Mouse (Mus musculus): Measurements from ENCODE around the gene Sars2.
A peak's percentile ranks its signal among the peaks of the same experiment; 100 is the strongest.

The Sars2 gene

GRCm38 (mm10) chr7:28741709-28742438 lies at the start of gene Sars2, which contains the start of gene Mrps12:
TSS of gene Sars2 (plus strand) at chr7:28741992.
TSS of gene Mrps12 (minus strand) at chr7:28741820.
- peak; percentile 99 for DNase-seq (ENCODE audit: low read depth, low spot score)

- peak; percentile 87 for DNase-seq (ENCODE audit: low read depth, low spot score)
These were observed 49.1 kb upstream of the Sars2 start, which contains the start of gene Fbxo27 for GRCm38 (mm10) chr7:28692545-28693320. TSS of gene Fbxo27 (plus strand) at chr7:28692849.

DNA sequence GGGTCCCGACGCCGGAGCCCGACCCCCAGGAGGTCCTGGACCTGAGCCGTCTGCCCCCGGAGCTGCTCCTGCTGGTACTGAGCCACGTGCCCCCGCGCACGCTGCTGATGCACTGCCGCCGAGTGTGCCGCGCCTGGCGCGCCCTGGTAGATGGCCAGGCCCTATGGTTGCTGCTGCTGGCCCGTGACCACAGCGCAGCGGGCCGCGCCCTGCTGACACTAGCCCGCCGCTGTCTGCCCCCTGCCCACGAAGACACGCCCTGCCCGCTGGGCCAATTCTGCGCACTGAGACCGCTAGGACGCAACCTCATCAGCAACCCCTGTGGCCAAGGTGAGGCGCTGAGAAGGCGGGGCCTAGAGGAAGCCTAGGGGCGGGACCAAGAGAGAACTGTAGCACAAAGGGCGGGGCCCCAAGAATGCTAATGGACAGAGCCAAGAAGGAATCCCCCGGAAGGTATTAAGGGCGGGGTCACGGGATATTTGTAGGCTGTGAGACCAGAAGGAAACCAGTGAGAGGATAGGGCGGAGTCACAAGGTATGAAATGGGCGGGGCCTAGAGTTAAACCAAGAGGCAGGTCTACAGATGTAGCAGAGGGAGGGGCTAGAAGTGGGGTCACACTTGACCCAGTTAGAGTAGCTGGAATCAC lies 48.3 kb upstream of the Sars2 start:
- DNase-seq (ENCODE audit: low read depth, low spot score), result peak; percentile 100

- DNase-seq (ENCODE audit: low read depth, low spot score), result peak; percentile 86
These were observed 47.4 kb upstream of the Sars2 start for GRCm38 (mm10) chr7:28694423-28694822.

DNA sequence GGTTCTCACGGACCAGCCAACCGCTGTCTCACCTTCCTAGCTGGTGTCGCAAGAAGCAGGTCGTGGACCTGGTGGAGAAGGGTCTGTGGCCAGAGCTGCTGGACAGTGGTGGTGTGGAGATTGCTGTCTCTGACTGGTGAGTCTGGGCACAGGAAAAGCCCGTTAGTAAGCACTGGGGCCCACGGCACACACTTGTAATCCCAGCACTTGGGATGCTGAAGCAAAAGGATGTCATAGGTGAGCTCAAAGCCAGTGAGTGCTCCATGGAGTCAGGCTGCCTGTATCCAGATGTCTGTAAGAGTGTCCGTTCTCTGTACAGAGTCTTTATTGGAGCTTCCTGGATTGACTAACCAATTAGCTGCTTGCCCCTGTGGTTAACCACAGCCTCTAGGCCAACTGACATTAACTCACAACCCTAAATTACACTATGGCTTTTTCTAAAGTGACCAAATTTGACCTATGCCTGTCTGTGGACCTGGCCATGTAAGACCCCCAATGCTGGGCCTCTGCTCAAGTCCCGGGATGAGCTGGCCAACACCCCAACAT lies 46.8 kb upstream of the Sars2 start:
- DNase-seq (ENCODE audit: low read depth, low spot score), result no peak

DNA sequence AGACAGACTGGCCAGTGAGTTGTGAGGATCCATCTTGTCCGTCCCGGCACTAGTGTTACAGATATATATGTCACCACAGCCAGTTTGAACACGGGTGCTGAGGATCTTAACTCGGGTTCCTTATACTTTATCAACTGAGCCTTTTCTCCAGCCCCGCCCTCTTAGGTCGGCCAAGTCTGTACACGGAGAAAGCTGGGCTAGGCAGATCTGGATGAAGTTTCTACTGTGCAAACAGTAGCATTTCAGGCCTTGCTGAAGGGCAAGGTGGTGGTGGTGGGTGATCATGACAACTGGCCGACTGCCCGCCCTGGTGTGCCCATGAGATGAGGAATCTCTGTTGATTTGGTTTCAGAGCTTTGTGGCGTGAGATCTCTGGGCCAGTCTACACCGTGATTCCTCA lies 44.5 kb upstream of the Sars2 start:
- no peak for DNase-seq (ENCODE audit: low read depth, low spot score)

DNA sequence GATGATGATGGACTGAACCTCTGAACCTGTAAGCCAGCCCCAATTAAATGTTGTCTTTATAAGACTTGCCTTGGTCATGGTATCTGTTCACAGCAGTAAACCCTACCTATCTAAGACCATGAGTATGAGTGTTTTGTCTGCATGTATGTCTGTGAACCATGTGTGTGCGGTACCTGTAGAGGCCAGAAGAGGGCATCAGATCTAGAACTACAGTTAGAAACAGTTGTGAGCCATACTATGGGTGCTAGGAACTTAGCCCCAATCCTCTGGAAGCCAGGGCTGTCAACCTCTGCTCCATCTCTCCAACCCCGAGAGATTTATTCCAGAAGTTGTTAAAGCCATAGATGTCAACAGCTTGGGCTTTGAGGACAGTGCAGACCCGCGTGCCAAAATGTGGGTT lies 41.5 kb upstream of the Sars2 start:
- peak; percentile 37 for DNase-seq (ENCODE audit: low read depth, low spot score)

DNA sequence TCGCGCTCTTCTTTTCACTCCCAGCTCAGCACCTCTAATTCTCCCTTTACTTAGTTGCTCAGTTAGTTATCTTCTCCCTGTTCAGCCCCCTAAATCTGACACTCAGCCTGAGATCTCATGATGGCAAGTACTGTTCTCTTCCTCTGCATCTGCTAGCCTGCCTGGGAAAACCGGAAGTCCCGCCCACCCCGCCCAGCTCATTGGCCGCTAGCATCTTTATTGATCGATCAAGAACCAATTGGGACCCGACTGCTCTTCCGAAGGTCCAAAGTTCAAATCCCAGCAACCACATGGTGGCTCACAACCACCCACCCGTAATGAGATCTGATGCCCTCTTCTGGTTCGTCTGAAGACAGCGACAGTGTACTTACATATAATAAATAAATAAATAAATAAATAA lies 40.5 kb upstream of the Sars2 start:
- peak; percentile 58 for DNase-seq (ENCODE audit: low read depth, low spot score)

DNA sequence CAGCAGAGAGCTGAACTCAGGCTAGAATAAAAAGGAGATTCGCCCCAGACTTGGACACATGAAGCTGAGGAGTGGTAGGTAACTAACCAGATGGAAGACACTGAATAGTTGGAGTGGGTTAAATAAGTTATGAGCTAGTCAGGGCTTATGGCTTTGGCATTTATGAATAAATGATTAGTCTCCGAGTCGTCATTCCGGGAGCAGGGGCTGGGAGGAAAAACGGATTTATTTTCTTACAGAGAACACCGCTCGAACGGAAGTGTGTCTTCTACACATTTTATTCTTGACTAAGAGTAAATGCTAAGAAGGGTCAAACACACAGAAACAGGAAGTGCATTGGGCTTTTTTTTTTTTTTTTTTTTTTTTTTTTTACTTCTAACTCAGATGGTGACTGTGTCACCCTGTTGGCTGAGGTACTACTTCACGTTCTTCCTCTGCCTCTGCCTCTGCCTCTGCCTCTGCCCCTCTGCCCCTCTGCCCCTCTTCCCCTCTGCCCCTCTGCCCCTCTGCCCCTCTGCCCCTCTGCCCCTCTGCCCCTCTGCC lies 39.1 kb upstream of the Sars2 start:
- DNase-seq (ENCODE audit: low read depth, low spot score), result no peak

DNA sequence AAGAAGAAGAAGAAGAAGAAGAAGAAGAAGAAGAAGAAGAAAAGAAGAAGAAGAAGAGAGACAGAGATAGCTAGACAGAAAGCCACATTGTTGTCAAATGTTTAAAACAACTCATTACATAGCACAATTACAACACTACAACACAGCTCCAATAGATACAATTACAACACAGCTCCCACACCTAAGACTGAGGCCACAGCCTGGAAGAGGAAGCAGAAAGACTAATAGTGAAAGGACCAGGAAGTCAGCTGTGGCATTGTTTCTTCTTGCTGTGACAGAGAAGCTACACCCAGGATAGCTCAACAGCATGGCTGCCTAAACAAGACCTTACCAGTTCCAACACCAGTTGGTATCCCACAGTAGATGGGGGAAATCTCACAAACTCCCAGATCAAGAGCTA lies 32.3 kb upstream of the Sars2 start:
- DNase-seq (ENCODE audit: low read depth, low spot score), result no peak

GRCm38 (mm10) chr7:28710962-28711361 lies 30.8 kb upstream of the Sars2 start:
- DNase-seq (ENCODE audit: low read depth, low spot score), result peak; percentile 68

DNA sequence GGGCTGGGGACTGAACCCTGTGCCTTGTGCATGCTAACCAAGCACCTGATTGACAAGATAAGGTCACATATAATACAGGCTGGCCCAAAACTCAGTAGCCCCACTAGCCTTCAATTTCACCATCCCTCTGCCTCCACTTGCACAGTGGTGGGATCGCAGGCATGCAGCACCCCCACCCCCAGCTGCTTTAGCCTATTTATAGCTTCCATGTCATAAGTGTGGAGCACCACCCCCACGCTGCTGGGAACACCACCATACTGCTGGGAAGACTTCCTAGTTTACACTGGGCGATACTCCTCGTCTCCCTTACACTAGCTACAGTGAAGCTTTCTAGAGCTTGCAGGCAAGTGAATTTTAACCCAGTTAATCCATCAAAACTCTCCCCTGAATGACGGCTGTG lies 27.1 kb upstream of the Sars2 start:
- no peak for DNase-seq (ENCODE audit: low read depth, low spot score)

- DNase-seq (ENCODE audit: low read depth, low spot score), result peak; percentile 51
These were observed 26.2 kb upstream of the Sars2 start for GRCm38 (mm10) chr7:28715598-28715997.

- peak; percentile 35 for DNase-seq (ENCODE audit: low read depth, low spot score)
These were observed 25.1 kb upstream of the Sars2 start, which contains the start of gene Fbxo17 for GRCm38 (mm10) chr7:28716590-28717281. TSS of gene Fbxo17 (plus strand) at chr7:28716804.

- no peak for DNase-seq (ENCODE audit: low read depth, low spot score)
These were observed 24.1 kb upstream of the Sars2 start for GRCm38 (mm10) chr7:28717726-28718125.

- DNase-seq (ENCODE audit: low read depth, low spot score), result peak; percentile 72
These were observed 22.6 kb upstream of the Sars2 start for GRCm38 (mm10) chr7:28719159-28719558.

GRCm38 (mm10) chr7:28719650-28720049 lies 22.1 kb upstream of the Sars2 start:
- peak; percentile 62 for DNase-seq (ENCODE audit: low read depth, low spot score)

GRCm38 (mm10) chr7:28720753-28721537 lies 20.8 kb upstream of the Sars2 start:
- DNase-seq (ENCODE audit: low read depth, low spot score), result no peak

DNA sequence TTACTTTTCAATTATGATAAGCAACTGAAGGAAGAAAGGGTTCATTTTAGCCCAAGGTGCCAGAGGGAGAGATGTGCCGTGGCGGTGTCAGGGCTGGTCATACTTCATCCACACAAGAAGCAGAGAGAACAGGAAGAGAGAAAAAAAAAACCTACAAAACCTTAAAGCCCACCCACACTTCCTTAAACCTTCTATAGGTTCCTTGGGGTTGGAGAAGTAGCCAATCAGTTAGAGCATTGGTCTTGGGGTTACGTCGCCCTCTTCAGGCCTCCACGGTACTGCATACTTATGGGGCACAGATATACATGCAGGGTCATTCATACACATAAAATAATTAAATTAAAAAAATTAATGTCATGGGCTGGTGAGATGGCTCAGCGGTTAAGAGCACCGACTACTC lies 19.7 kb upstream of the Sars2 start:
- no peak for DNase-seq (ENCODE audit: low read depth, low spot score)

- peak; percentile 57 for DNase-seq (ENCODE audit: low read depth, low spot score)
These were observed 17.2 kb upstream of the Sars2 start for GRCm38 (mm10) chr7:28724613-28725012.

Measured in ES-CJ7 (cell line).